Mouse (Mus musculus): ENCODE measurements at regions not wholly inside any gene's neighbourhood (a gene's known extent, or its start where the extent isn't known, plus 50 kb on each side); places are given as distances from the start of the nearest gene placed in this dataset.

DNA sequence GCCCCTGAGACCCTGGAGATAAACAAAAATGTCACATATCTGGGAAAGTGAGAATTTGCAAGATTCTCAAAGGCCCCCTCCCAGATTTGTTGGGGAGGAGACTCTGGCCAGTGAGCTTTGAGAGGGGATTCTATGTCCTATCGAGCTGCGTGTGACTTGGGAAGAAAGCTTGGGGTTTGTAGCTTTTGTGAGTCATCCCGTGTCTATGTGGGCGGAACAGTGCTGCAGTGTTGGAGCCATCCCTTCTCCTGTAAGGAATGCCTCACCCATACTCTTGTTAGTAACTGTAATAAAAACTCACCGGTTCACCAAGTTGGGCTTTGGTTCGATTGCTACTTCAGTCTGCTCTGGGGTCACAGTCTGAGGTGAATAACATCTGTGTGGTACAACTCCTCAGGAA, 160.5 kb downstream of the Hs3st3b1 start:
- TF ChIP-seq ZC3H11A (IDR thresholded peaks at IDR 0.05; ENCODE audit: borderline replicate concordance, low read depth, low read length) (no peak), CHD2 (IDR thresholded peaks at IDR 0.05; ENCODE audit: low read depth, low read length) (no peak), HCFC1 (IDR thresholded peaks at IDR 0.05; ENCODE audit: borderline replicate concordance, insufficient read depth, low read length) (no peak)

Measured in ES-E14 (cell line).